Mouse (Mus musculus) embryonic fibroblast, embryonic 13.5 days (primary cell): ENCODE measurements at regions not wholly inside any gene's neighbourhood (a gene's known extent, or its start where the extent isn't known, plus 50 kb on each side); places are given as distances from the start of the nearest gene placed in this dataset.

Source experiments
- H3K27ac ChIP-seq: 2 replicates; pipeline ENCODE4 v1.5.1; 2012; ENCODE audit warnings: low read length, control low read depth, inconsistent platforms; ENCODE audit not compliant: insufficient read depth
- H3K4me1 ChIP-seq: 2 replicates; pipeline ENCODE4 v1.6.1; 2011; ENCODE audit warnings: low read length; ENCODE audit not compliant: control insufficient read depth, insufficient read depth
- H3K4me3 ChIP-seq: 2 replicates; pipeline ENCODE4 v1.5.1; 2011; ENCODE audit warnings: mild to moderate bottlenecking, control low read depth, low read length; ENCODE audit not compliant: insufficient read depth
- CTCF ChIP-seq: IDR thresholded peaks from 2 replicates; pipeline ENCODE4 v1.5.1; 2011; ENCODE audit warnings: mild to moderate bottlenecking, control low read depth, low read length, moderate library complexity, borderline replicate concordance; ENCODE audit not compliant: insufficient read depth
- POLR2A ChIP-seq: IDR thresholded peaks from 2 replicates; pipeline ENCODE4 v1.6.1; 2011; ENCODE audit warnings: low read depth, mild to moderate bottlenecking, control low read depth, low read length, moderate library complexity

DNA sequence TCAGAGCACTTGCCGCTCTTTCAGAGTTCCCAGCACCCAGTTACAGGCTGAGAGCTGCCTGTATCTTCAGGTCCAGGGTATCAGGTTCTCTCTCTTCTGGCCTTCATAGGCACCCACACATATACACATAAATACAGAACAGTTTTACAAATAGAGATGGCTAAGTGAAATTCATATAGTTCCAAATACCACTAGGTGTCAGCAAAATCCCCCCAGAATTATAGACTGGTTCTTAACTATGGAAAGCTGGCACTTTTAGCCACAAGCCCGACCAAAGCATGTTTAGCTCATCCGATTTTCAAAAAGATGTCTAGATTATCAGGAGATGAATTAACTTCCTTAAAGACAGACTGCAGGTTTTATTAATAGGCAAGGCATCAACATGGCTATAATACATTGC lies 107.4 kb upstream of the Apob start:
- Histone ChIP-seq H3K27ac (no peak overlapping the region), H3K4me3 (no peak overlapping the region), H3K4me1 (no peaks in the 10 kb centered on the region)
- TF ChIP-seq CTCF: no peak
- no peak for TF ChIP-seq POLR2A

DNA sequence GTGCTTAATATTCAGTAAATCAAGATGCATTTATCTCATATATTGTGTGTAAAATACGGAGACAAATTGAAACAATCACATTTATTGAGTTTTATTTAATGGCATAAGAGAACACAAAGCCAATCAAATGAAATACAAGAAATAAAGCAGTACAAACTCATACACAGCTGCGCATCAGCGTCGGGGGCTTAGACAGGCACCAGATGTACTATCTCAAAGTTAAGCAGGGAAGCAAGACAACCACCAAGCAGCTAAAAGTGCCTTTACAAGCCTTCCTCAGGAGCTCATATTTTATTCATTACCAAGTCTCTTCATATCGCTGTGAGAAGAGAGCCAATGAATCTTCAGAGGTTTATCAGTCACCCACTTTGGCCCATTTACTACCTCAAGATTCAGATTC lies 107.0 kb upstream of the Apob start:
- no peak overlapping the region for H3K4me3 ChIP-seq
- H3K27ac ChIP-seq: no peak overlapping the region
- TF ChIP-seq CTCF (no peak), POLR2A (no peak)
- no peaks in the 10 kb centered on the region for H3K4me1 ChIP-seq

DNA sequence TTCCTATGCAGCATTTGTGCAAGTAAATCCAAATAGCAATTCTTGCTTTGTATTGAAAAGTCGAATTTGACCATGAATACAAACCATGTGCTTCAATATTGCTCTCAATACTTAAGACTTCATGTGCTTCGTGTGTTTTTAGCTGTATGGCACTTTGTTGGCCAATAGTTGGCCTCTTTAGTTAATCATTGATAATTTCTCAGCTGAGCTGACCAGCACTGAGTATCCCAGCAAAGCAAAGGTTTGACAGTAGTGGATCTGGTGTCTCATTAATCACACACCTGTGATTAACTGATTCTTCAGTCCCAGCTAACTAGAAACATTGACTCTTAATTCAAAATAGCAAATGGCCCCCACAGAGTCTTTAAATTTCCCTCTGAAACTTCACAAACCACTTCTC lies 102.0 kb upstream of the Apob start:
- Histone ChIP-seq H3K4me3 (no peak overlapping the region), H3K27ac (no peak overlapping the region), H3K4me1 (no peaks in the 10 kb centered on the region)
- TF ChIP-seq POLR2A (no peak), CTCF (no peak)

- no peak for TF ChIP-seq POLR2A
- no peak for TF ChIP-seq CTCF
- Histone ChIP-seq H3K27ac (no peak overlapping the region), H3K4me1 (no peaks in the 10 kb centered on the region), H3K4me3 (no peak overlapping the region)
Measured at GRCm38 (mm10) chr12:7876302-7877063, 101.0 kb upstream of the Apob start.

DNA sequence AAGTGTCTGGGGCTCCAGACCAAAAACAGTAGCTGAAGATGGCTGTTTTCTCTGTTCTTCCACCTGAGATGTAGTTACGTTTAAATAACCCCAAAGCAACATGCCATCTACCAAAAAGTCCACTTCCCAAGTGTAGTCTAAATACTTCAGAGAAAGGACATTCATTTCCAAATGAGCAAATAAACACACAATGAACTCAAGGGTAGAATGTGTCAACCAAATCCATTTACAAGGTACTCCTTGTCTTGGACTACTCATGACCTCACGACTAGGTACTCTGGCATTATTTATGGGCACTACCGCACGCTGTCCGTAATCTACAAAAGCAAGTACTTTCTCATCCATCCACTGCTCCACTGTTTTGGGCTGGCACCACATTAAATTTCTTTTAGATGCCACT lies 98.7 kb upstream of the Apob start:
- Histone ChIP-seq H3K4me3 (no peak overlapping the region), H3K4me1 (no peaks in the 10 kb centered on the region), H3K27ac (no peak overlapping the region)
- TF ChIP-seq CTCF: no peak
- no peak for TF ChIP-seq POLR2A

- no peak overlapping the region for H3K4me3 ChIP-seq
- no peaks in the 10 kb centered on the region for H3K4me1 ChIP-seq
- H3K27ac ChIP-seq: no peak overlapping the region
- TF ChIP-seq CTCF: no peak
- TF ChIP-seq POLR2A: no peak
Measured at GRCm38 (mm10) chr12:7896156-7896555, 81.3 kb upstream of the Apob start.

GRCm38 (mm10) chr12:7905329-7905728 lies 72.1 kb upstream of the Apob start:
- H3K27ac ChIP-seq: no peak overlapping the region
- H3K4me1 ChIP-seq: no peaks in the 10 kb centered on the region
- TF ChIP-seq POLR2A (no peak), CTCF (no peak)
- no peak overlapping the region for H3K4me3 ChIP-seq

DNA sequence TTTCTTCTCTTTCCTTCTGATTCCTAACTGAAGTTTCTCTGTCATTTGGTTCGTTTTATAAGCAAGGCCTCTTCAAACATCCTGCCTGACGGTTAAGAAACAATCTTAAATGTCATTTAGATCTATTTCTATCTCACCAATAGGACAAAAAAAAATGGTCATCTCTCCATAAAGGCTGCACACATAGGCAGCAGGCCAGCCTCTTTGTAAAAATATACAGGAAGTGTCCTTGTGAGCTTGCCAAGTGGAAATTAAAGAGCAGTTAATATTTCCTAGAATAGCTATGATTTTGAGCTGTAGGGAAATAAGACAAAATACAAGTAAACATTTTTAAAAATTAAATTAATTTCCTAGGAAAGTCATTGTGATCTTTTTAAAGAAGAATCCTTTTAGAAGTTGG lies 70.6 kb upstream of the Apob start:
- no peak for TF ChIP-seq CTCF
- H3K27ac ChIP-seq: no peak overlapping the region
- no peak overlapping the region for H3K4me3 ChIP-seq
- H3K4me1 ChIP-seq: no peaks in the 10 kb centered on the region

GRCm38 (mm10) chr12:7909746-7910360 lies 67.6 kb upstream of the Apob start:
- Histone ChIP-seq H3K4me3 (no peak overlapping the region), H3K27ac (no peak overlapping the region), H3K4me1 (no peaks in the 10 kb centered on the region)
- TF ChIP-seq CTCF (no peak), POLR2A (no peak)

DNA sequence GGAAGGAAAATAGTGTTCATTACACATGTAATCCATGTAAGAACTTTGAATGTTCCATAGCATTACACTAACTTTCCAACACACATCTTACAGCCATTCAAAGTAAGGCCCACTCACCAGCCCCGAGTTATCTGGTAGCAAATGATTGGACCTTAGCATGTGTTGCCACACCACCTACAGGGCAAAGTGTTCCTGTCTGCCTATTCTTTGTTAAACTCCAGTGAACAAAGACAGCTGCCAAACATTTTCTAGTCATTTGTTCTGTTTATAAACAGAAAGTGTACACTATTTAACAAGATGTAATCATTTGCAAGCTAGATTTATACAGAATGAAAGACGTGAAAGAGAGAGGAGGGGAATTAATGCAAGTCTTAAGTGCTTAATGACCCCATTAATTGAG lies 66.9 kb upstream of the Apob start:
- Histone ChIP-seq H3K27ac (no peak overlapping the region), H3K4me1 (no peaks in the 10 kb centered on the region), H3K4me3 (no peak overlapping the region)
- TF ChIP-seq CTCF (no peak), POLR2A (no peak)

- Histone ChIP-seq H3K4me3 (no peak overlapping the region), H3K27ac (peak overlapping the region; percentile 99), H3K4me1 (peaks cover 6% of the 10 kb centered on the region; the same call in 1 of the 2 replicates)
- TF ChIP-seq POLR2A (no peak), CTCF (no peak)
Measured at GRCm38 (mm10) chr12:7918385-7918784, 59.1 kb upstream of the Apob start.
